Mouse (Mus musculus) forebrain, embryonic 13.5 days (tissue): ENCODE results near the gene Rhot2. TPM values are rescaled to one million over a fixed set of nuclear protein-coding genes. Genes with fewer than 3 reads are reported as not detected.

Experiments
- ATAC-seq: fragments of 200-750 bp; cut with Nextera tagmentation; 2 replicates; pipeline ENCODE4 v1.8.0; 2017
- H3K27ac ChIP-seq: fragments of 300-500 bp; sonication (generic); 2 replicates; pipeline ENCODE4 v1.5.1; 2015; ENCODE audit warnings: inconsistent platforms, mild to moderate bottlenecking, moderate library complexity
- H3K27me3 ChIP-seq: fragments of 300-500 bp; sonication (generic); 2 replicates; pipeline ENCODE4 v1.6.1; 2015; ENCODE audit warnings: mild to moderate bottlenecking, inconsistent platforms
- H3K36me3 ChIP-seq: fragments of 300-500 bp; sonication (generic); 2 replicates; pipeline ENCODE4 v1.6.1; 2015; ENCODE audit warnings: mild to moderate bottlenecking, inconsistent platforms; ENCODE audit not compliant: poor library complexity, severe bottlenecking
- H3K4me1 ChIP-seq: fragments of 300-500 bp; sonication (generic); 2 replicates; pipeline ENCODE4 v1.6.1; 2015; ENCODE audit warnings: inconsistent platforms
- H3K4me2 ChIP-seq: fragments of 300-500 bp; sonication (generic); 2 replicates; pipeline ENCODE4 v1.6.1; 2015; ENCODE audit warnings: inconsistent platforms, mild to moderate bottlenecking, moderate library complexity
- H3K4me3 ChIP-seq: fragments of 300-500 bp; sonication (generic); 2 replicates; pipeline ENCODE4 v1.5.1; 2015; ENCODE audit warnings: mild to moderate bottlenecking, inconsistent platforms
- H3K9ac ChIP-seq: fragments of 300-500 bp; sonication (generic); 2 replicates; pipeline ENCODE4 v1.6.1; 2015; ENCODE audit warnings: mild to moderate bottlenecking, inconsistent platforms
- H3K9me3 ChIP-seq: fragments of 300-500 bp; sonication (generic); replicated peaks from 2 replicates; pipeline ENCODE4 v1.6.1; 2016; ENCODE audit warnings: inconsistent platforms
- WGBS: fragments of 180-500 bp; shearing (Covaris S2); methylation state at CpG from one replicate; pipeline ENCODE4 v1.1.7; 2015; 5-methylcytosine and 5-hydroxymethylcytosine counted together
- polyA plus RNA-seq: library from polyadenylated mRNA; unstranded; fragments of >200 nt; fragmentation: Nextera tagmentation; extraction: Ambion mirVana; gene quantifications from 2 replicates; pipeline ENCODE4 v1.2.1, GENCODE M21; 2015

Gene Rhot2
- 16.2 and 17.6 TPM in 2 replicates for polyA plus RNA-seq

- Histone ChIP-seq H3K4me1 (peaks cover 17% of the 10 kb centered on the region), H3K9ac (peak within 1 kb of the TSS; percentile 74), H3K4me3 (peak within 1 kb of the TSS; percentile 73), H3K36me3 (peaks cover 66% of the 10 kb centered on the region), H3K4me2 (peak within 1 kb of the TSS; percentile 96), H3K9me3 (no peaks in the 10 kb centered on the region), H3K27me3 (no peaks in the 10 kb centered on the region), H3K27ac (peak within 1 kb of the TSS; percentile 66)
- 1% methylated on average over 21 of the region's 21 CpGs for WGBS
- peak; percentile 96 for ATAC-seq
Measured at GRCm38 (mm10) chr17:25844396-25844901, at the start of gene Rhot2. Rhot2 (minus strand) TSS chr17:25844851.

- peak overlapping the region; percentile 52; the same call in 1 of the 2 replicates for H3K27ac ChIP-seq
- WGBS = 35% methylated on average over 2 of the region's 2 CpGs
Measured at GRCm38 (mm10) chr17:25893975-25894617, 49.4 kb upstream of the Rhot2 start.

GRCm38 (mm10) chr17:25888837-25889236, 44.2 kb upstream of the Rhot2 start:
- Histone ChIP-seq H3K4me1 (no peaks in the 10 kb centered on the region), H3K9ac (no peak overlapping the region), H3K27ac (no peak overlapping the region; the same call in 1 of the 2 replicates), H3K9me3 (no peaks in the 10 kb centered on the region), H3K4me2 (no peak overlapping the region), H3K4me3 (no peak overlapping the region), H3K27me3 (no peaks in the 10 kb centered on the region), H3K36me3 (peaks cover 29% of the 10 kb centered on the region)
- WGBS = 84% methylated on average over 3 of the region's 3 CpGs
- no peak for ATAC-seq

More at GRCm38 (mm10) chr17:25893975-25894617, 49.4 kb upstream of the Rhot2 start:
- H3K4me1 ChIP-seq = peaks cover 6% of the 10 kb centered on the region
- no peak overlapping the region for H3K4me2 ChIP-seq
- H3K9ac ChIP-seq = peak overlapping the region; percentile 10; the same call in 1 of the 2 replicates
- H3K4me3 ChIP-seq = no peak overlapping the region
- no peaks in the 10 kb centered on the region for H3K27me3 ChIP-seq
- peak; percentile 81 for ATAC-seq
- H3K36me3 ChIP-seq = peaks cover 8% of the 10 kb centered on the region; the same call in 1 of the 2 replicates
- H3K9me3 ChIP-seq = no peaks in the 10 kb centered on the region

GRCm38 (mm10) chr17:25887467-25887866, 42.8 kb upstream of the Rhot2 start:
- Histone ChIP-seq H3K4me3 (no peak overlapping the region), H3K9ac (no peak overlapping the region), H3K4me2 (no peak overlapping the region), H3K27me3 (no peaks in the 10 kb centered on the region), H3K27ac (no peak overlapping the region), H3K4me1 (no peaks in the 10 kb centered on the region), H3K36me3 (peaks cover 42% of the 10 kb centered on the region), H3K9me3 (no peaks in the 10 kb centered on the region)
- no peak for ATAC-seq
- WGBS = 93% methylated on average over 10 of the region's 10 CpGs

GRCm38 (mm10) chr17:25886806-25887205, 42.2 kb upstream of the Rhot2 start:
- Histone ChIP-seq H3K4me1 (no peaks in the 10 kb centered on the region), H3K27ac (no peak overlapping the region), H3K36me3 (peaks cover 48% of the 10 kb centered on the region), H3K27me3 (no peaks in the 10 kb centered on the region), H3K9me3 (no peaks in the 10 kb centered on the region), H3K9ac (no peak overlapping the region), H3K4me2 (no peak overlapping the region), H3K4me3 (no peak overlapping the region)
- no peak for ATAC-seq

GRCm38 (mm10) chr17:25885636-25886035, 41.0 kb upstream of the Rhot2 start:
- Histone ChIP-seq H3K27me3 (no peaks in the 10 kb centered on the region), H3K36me3 (peaks cover 53% of the 10 kb centered on the region), H3K9me3 (no peaks in the 10 kb centered on the region), H3K27ac (no peak overlapping the region), H3K4me3 (no peak overlapping the region), H3K9ac (no peak overlapping the region), H3K4me1 (peaks cover 8% of the 10 kb centered on the region), H3K4me2 (no peak overlapping the region)
- WGBS = 61% methylated on average over 4 of the region's 4 CpGs
- no peak for ATAC-seq

- Histone ChIP-seq H3K4me3 (no peak overlapping the region), H3K36me3 (peaks cover 56% of the 10 kb centered on the region), H3K4me2 (no peak overlapping the region), H3K27ac (no peak overlapping the region), H3K9me3 (no peaks in the 10 kb centered on the region), H3K4me1 (peaks cover 16% of the 10 kb centered on the region), H3K27me3 (no peaks in the 10 kb centered on the region), H3K9ac (no peak overlapping the region)
- 89% methylated on average over 3 of the region's 3 CpGs for WGBS
- no peak for ATAC-seq
Measured at GRCm38 (mm10) chr17:25883824-25884223, 39.2 kb upstream of the Rhot2 start.

GRCm38 (mm10) chr17:25883268-25883667, 38.6 kb upstream of the Rhot2 start:
- peaks cover 16% of the 10 kb centered on the region for H3K4me1 ChIP-seq
- H3K27me3 ChIP-seq = no peaks in the 10 kb centered on the region
- H3K4me3 ChIP-seq = no peak overlapping the region
- no peak overlapping the region for H3K9ac ChIP-seq
- H3K4me2 ChIP-seq = no peak overlapping the region
- H3K9me3 ChIP-seq = no peaks in the 10 kb centered on the region
- WGBS = 82% methylated on average over 8 of the region's 8 CpGs
- ATAC-seq = no peak
- peaks cover 61% of the 10 kb centered on the region for H3K36me3 ChIP-seq
- 0 out of 2 replicates have a peak overlapping the region, but pooled peaks have one; percentile 25 for H3K27ac ChIP-seq

GRCm38 (mm10) chr17:25882306-25882705, 37.7 kb upstream of the Rhot2 start:
- Histone ChIP-seq H3K4me3 (no peak overlapping the region), H3K9ac (no peak overlapping the region), H3K9me3 (no peaks in the 10 kb centered on the region), H3K4me2 (no peak overlapping the region), H3K27me3 (no peaks in the 10 kb centered on the region), H3K4me1 (peaks cover 16% of the 10 kb centered on the region), H3K36me3 (peaks cover 64% of the 10 kb centered on the region), H3K27ac (no peak overlapping the region; the same call in 1 of the 2 replicates)
- WGBS = 52% methylated on average over 5 of the region's 5 CpGs
- no peak for ATAC-seq

- Histone ChIP-seq H3K9me3 (no peaks in the 10 kb centered on the region), H3K27ac (peak overlapping the region; percentile 52), H3K36me3 (peaks cover 62% of the 10 kb centered on the region), H3K4me1 (peaks cover 21% of the 10 kb centered on the region), H3K4me3 (no peak overlapping the region), H3K4me2 (no peak overlapping the region), H3K27me3 (no peaks in the 10 kb centered on the region), H3K9ac (peak overlapping the region; percentile 23; the same call in 1 of the 2 replicates)
- no peak for ATAC-seq
- WGBS = 23% methylated on average over 4 of the region's 4 CpGs
Measured at GRCm38 (mm10) chr17:25881691-25882090, 37.0 kb upstream of the Rhot2 start.

- WGBS = 5% methylated on average over 5 of the region's 5 CpGs
- Histone ChIP-seq H3K4me2 (no peak overlapping the region), H3K4me3 (no peak overlapping the region), H3K27ac (peak overlapping the region; percentile 52), H3K4me1 (peaks cover 27% of the 10 kb centered on the region), H3K27me3 (no peaks in the 10 kb centered on the region), H3K36me3 (peaks cover 62% of the 10 kb centered on the region), H3K9ac (peak overlapping the region; percentile 23; the same call in 1 of the 2 replicates), H3K9me3 (no peaks in the 10 kb centered on the region)
- no peak for ATAC-seq
Measured at GRCm38 (mm10) chr17:25880913-25881641, 36.4 kb upstream of the Rhot2 start.
